Mouse (Mus musculus) spleen, postnatal 4 days (tissue): ENCODE results near the gene Glipr1.
A peak's percentile ranks its signal among the peaks of the same experiment; 100 is the strongest.
"Not testable (repeated sequence)": the region's sequence is repeated elsewhere in the genome, so short reads cannot be mapped to it uniquely, and the experiment has no call there.

Source experiments
- DNase-seq, 2 experiments: peaks; one replicate each; pipeline ENCODE4 v3.0.0; 2022; ENCODE audit warnings: low spot score in 2 of 2

The Glipr1 gene

DNA sequence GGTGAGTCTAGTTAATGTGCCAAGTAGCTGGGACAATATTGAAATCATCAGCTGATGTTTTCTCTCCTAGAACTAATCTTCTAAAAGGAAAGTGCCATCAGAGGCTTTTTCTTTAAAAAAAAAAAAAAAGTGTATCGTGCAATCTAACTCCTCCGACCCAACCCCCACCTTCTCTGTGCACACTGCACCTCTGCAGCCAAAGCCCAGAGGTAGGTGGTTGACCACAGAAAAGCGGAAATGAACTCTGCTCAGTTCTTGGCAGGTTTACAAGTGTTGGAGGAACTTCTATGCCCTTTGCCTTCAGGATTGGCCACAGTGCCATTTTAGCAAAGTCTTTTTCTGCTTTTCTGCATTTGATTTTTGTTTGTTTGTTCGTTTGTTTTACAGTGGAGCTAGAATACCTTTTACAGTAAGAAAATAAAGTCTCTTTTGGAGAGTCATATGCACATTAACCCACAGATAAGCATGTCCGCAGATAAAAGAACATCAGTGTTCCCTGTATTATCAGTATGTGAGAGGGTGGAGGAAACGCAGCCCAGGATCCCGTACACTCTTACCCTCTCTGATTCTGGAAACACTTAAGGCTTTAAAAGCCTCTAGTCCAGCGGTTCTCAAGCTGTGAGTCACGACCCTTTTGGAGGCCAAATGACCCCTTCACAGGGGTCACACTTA, at the start of gene Glipr1:
Gene Glipr1, minus strand, starts transcription at position 88 of the 672 bp plus-strand sequence.
- DNase-seq = peak; percentile 64 to 75

DNA sequence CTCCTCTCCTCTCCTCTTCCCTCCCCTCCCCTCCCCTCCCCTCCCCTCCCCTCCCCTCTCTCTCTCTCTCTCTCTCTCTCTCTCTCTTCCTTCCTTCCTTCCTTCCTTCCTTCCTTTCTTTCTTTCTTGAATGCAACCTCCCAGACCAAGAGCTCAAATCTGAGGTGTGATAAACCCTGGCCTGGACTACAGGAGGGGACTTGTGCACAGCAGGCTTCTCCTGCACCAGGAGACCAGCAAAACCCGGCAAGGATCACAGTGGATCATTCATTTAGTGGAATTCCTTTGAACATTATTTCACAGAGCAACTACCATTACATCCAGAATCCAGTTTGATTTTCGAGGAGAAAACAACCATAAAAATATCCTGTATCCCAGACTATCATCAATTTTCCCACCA, 49.5 kb upstream of the Glipr1 start:
- DNase-seq = not testable (repeated sequence)

DNA sequence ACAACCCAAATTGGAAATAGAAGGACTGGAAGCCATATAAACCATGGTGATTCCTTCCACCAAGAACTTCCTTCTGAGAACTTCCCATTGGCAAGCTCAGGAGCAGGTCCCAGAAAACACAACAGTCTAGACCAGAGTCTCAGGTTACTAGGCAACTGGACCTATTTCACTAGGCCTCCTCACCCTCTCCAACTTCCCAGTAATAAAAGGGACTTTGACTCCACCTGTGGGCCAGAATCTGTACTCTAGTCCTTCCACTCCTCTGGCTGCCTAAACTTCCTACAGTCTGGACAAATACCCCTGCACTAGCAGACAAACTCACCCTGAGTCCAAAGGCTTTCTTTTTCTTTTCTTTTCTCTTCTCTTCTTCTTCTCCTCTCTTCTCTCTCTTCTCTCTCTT, 48.8 kb upstream of the Glipr1 start:
- DNase-seq = no peak

DNA sequence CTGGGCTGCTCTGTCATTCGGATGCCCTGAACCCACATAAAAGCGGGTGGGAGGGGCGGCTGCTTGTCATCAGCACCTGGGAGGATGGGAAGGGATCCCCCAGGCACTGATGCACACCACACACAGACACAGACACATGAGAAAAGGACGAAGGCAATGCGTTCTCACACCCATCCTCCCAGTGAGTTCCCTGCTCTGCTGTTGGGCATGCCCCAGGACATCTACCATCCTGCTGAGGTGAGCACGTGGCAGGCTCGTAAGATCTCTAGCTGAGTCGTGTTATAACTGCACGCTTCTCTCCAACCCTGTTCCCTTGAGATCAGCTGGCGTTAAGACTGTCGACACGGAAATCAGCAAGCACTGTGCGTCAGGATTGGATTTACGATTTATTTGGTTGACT, 41.9 kb upstream of the Glipr1 start:
- not testable (repeated sequence) for DNase-seq

DNA sequence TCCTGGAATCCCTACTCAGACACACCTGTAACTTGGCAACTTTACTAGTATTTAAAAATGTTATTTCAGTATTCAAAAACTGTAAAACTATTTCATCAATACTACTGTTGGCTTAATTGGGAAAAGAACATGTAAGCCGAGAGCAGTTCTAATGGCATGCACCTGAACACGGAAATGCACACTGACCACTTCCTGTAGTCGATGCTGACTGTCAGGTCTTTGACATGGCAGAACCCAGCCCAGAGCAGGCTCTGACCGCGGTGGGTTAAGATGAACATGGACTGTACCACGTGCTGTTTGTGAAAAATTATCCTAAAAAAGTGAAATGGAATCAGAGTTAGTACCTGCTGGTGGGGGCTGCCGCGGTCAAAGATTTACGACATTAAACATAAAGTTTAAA, 41.1 kb upstream of the Glipr1 start:
- not testable (repeated sequence) for DNase-seq

DNA sequence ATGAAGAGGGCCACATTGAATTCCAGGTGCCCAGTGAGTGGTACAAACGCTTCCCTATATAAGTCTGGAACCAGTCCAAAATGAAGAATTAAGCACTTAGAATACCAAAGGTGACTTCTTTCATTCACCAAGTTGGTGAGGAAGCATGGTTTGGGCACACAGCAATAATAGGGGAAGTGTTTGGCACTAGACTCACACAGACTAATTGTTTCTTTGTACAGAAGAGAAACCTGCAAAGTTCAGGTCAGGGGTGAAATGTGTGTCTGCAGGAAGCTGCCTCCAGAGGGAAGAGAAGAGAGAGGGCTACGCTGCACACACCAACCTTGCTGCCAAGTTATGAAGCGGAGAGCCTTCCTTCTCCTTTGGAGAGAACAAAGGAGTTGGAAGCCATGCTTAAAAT, 26.3 kb upstream of the Glipr1 start:
- not testable (repeated sequence) for DNase-seq

DNA sequence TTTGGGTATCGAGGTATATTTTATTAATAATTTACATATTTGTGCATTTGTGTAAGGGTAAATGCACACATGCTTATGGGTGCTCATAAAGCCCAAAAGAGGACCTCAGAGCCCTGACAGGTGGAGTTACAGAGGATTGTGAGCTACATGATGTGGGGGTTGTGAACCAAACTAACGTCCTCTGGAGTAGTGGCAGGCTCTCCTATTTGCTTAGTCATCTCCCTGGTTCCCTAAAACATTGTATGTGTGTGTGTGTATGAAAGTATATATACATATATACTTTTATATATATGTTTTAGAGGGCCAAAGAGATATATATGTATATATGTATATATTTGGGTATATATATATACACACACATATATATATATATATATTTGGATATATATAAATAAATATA, 21.2 kb upstream of the Glipr1 start:
- DNase-seq = no peak

DNA sequence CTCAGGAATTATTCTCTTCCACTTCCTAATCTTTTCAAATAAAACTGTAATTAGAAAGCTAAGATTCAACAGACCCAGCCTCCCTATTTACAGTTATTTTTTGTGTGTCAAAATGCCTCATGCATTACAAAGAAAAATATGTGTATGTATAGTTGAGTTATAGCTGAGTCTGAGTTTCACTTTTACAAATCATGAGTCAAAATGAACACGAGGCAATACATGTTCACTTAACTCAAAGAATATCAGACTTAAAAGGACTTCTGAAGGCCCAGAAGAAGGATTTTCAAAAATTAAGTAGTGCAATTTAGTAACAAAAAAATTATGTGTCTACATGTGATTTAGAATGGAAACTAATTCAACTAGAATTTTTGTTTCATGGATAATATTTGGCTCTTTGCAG, 7.1 kb upstream of the Glipr1 start:
- not testable (repeated sequence) for DNase-seq

DNA sequence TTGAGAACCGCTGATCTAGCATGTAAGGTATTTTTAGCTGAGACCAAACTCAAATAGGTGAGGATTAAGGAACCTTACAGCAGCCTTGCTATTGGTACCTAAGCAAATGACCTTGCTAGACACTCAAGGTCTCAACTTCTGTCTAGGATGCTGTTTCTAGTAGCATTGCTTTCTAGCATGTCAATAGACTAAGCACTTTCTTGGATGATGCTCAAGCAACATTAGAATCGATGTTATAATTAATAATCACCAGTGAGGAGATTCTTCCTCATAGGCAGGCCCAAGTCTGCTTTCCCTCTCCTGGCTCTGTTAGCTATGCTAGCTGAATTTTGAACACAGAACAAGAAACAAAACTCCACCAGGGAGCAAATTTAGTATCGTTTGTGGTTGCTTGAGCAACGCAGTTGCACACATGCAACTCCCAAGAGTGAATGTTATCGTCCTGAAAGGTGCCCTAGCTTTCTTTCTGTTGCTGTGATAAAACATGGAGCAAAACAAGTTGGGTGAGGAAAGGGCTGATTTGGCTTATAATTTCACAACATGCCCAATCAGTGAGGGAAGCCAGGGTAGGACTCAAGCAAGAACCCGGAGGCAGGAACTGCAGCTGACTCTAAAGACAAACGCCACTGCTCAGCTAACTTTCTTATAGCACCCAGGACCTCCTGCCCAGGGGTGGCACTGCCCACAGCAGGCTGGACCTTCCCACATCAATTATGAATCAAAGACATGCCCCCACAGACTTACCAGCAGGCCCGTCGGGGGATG, 493 bp downstream of the Glipr1 start:
- DNase-seq = peak in 1 of 2 experiments; percentile 10

DNA sequence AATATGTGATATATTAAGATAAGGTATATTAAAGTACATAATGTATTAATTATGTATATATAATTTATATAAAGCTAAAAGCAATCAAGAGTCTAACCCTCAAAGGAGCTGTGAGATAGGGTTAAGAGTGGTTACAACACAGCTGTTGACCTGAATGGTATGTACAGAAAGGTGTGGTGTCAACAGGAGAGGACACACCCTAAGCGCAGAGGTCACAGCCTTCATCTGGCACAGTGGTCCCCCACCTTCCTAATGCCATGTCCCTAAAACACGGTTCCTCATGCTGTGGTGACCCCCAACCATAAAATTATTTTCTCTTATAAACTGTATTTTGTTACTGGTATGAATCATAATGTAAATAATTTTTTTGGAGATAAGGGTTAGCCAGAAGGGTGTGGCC, 1.1 kb downstream of the Glipr1 start:
- DNase-seq = peak in 1 of 2 experiments; percentile 7

DNA sequence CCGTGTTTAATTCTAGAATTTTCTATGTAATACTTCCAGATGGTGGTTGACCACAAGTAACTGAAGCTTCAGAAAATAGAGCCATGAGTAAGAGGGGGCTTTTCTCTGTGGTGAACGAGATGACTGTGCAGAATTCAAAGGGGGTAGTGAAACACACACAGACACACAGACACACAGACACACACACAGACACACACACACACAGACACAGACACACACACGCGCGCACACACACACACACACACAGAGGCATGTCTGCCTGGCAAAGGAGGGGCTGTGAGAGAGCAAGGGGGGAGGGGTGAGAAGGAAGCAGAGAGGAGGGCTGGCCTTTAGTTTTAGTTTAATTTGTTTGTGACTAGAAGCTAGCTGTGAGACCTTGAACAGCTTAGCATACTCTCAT, 1.9 kb downstream of the Glipr1 start:
- peak; percentile 12 to 57 for DNase-seq

DNA sequence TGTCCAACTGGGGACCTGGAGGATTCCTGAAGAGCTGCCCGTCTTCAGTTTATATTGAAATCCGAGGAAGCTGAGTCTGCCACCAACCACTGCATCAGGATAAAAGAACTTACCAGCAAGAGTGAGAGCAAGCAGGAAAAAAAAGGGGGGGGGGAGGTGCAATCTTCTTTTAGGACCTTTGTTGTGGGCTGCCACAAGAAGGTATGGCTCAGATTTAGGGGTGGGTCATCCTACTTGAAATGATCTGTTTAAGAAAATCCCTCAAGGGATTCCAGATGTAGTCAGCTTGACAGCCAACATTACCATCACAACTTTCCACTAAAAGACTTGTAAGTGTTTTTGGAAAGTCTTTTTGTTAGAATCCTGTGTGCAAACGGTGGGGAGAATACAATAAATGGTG, 2.7 kb downstream of the Glipr1 start:
- peak in 1 of 2 experiments; percentile 8 for DNase-seq

DNA sequence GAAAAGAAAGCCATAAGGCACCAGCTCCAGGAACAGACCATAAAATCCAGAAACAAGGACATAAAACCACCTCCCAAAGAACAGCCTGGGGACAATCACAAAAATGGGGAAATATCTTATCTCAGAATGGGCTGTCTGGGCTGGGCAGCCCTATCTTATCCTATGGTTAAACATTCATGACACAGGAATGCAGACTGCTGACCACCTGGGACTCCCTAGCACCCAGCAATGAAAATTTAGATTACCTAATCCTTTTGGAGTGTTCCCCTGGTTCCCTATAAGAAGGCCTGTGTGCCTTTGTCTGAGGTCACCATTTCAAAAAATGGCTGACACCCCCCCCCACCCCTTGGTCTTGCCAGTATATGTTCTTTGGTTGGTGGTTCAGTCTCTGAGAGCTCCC, 4.8 kb downstream of the Glipr1 start:
- peak in 1 of 2 experiments; percentile 40 for DNase-seq

DNA sequence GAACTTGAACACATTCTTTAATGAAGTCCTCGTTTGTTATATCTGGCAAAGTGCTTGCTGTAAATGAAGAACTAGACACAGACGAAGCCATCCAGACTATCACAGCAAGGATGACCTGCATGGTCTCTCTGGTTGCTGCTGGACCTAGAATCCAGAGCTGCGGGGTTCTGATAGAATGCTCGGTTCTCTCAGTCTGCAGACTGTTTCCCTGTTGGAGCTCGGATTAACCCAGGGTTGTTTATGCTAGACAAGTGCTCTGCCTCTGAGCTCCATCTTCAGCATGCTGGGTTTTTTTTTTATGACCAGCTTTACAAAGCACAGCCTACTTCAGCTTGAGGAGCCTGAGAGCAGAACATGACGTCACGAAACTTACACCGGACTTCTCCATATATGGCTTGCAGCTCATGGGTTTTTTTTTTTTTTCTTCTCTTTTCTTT, 5.5 kb downstream of the Glipr1 start:
- DNase-seq = peak in 1 of 2 experiments; percentile 60

DNA sequence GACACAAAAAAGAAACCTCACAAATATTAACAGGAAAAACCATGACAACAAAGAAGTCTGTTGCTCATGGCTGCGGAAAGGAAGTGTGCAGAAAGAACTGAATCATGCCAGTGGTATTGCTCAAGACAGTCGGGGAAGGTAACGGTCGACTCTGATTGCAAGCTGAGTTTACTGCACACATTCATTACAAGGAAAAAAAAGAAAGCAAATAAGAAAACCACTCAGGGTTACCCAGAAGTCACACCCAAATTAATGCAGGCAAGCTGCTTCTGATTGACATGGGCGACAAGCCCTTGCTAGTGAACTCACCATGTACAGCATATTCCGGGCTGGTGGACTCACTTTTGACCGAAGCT, 5.9 kb downstream of the Glipr1 start:
- no peak for DNase-seq

DNA sequence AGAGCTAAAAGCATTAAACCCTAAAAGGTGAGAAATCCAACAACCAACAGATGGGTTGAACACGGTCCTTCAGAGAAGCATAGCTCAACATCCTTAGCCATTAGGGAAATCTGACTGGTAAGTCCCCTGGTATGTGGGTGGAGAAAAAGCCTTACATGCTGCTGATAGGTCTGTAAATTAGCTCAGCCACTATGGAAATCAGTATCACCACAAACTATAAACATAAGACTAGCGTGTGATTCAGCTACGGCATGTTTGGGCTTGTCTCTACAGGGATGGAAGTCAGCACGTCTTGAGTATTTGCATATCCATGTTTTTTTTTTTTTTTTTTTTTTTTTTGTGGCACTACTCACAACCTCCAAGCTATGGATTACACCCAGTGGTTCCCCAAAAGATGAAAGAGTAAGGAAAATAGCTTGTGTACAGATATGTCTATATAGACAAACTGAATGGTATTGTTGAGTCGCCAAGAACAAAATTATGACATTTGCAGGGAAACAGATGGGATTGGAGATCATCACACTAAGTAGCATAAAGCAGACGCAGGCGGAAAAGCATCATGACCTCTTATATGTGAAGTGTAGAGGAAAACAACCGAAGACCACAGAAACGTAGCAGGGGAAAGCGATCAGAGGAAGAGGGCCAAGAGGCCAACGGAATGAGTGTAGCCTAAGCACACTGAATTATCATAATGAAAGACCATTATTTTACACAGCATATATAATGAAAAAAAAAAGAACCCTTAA, 6.5 kb downstream of the Glipr1 start:
- peak; percentile 3 to 29 for DNase-seq

DNA sequence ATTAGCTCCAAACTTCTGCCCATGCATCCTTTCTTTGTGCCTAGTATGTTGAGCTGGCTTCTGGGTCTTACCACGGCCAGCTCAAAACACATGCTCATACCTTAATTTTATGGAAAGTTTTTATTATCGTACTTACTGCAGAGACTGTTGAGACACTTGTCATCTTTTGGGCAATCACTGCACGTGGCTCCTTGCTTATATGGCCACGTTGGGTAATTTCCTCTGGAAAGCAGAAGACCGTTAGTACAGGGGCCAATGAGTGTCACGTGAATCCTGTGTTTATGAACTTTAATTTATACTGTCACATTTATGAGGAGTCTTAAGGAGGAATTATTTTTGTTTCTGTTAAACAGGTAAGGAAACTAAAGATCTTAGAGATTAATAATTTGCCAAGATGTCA, 16.0 kb downstream of the Glipr1 start:
- no peak for DNase-seq

DNA sequence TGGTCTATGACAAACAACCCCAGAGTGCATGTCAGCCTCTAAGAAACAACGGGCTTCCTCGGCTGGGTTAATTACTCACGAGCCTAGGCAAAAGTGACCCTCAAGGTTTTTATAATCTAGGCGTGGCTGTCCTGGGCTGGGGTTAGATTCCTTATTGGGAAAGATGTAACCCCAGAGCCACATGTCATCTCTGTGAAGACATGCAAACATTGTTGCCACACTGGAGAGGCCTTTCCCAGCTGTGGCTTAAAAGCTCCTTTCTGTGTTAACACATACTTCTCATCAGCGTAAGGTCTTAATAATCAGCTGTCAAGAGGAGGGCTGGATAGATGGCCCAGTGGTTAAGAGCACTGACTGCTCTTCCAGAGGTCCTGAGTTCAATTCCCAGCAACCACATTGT, 19.4 kb downstream of the Glipr1 start:
- no peak for DNase-seq

DNA sequence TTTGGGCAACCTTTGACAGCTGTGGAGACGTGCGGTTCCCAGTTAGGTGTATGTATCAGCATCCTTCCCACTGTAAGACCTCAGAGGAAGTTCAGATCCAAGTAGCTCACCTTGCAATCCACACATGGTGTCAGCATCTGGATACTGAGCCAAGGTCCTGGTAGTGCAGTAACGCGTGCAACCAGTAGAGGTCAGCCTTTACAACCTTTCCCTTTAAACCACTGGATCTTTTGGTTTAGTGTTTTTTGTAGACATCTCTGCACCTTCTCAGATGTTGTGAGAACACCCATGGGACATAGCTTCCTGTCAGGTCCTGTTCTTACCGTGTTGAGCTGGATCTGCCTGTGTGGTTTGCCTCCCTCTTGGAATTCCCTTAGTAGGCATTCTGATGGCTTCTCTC, 24.8 kb downstream of the Glipr1 start:
- DNase-seq = peak; percentile 55 to 76

DNA sequence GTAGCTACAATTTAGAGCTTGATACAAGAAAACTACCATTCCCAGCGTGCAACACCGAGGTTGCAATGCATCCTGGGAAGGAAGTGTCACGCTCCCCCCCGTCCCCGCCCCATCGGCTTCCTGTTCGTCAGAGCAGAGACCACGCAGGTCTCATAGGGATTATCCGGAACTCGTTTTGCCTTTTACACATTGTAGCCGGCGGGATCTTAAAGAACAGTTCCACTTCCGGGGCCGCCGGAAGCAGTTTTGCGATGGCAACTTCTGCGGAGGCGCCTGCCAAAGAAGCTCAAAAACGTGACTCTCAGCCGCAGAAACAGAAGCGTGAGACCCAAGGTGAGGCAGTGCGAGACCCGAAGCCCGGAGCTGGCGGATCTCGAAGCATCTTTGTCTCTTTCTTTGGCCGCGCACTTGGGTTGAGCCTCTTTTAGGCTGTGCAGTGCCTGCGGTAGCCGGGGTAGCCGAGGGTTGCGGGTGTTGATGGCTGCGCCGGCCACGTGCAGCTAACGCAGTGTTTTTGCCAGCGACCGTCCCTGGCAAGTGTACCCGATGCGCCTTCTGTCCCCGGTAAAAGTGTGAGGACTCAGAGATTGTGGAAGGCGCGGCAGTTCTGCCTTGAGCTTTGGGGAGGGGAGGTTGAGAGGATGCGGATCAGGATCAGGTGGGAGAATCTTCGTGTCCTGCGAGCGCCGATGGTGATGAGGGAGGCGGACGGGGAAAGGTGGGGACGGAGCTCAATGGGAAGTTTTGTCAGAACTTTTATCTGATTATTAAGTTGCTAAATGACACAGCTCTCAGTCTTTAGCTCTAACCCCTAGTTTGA, 29.7 kb downstream of the Glipr1 start, which contains the start of gene Krr1:
Gene Krr1, plus strand, starts transcription at position 123 of the 820 bp plus-strand sequence.
- peak; percentile 79 to 86 for DNase-seq

DNA sequence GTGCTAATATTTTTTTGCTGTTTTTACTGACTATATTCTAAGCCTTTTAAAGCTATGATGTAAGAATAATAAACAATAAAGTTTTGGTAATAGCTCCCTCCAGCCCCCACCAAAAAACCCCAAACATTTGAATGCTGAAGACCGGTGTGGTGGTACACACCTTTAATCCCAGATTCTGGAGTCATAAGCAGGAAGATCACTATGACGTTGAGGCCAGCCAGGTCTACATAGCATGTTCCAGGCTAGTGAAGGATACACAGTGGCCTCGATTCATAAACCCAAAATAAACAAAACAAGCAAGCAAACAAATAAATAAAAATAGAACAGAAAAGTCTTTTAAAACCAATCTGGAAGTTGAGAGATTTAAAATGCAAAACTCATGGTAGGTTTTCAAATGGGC, 30.5 kb downstream of the Glipr1 start:
- no peak for DNase-seq

DNA sequence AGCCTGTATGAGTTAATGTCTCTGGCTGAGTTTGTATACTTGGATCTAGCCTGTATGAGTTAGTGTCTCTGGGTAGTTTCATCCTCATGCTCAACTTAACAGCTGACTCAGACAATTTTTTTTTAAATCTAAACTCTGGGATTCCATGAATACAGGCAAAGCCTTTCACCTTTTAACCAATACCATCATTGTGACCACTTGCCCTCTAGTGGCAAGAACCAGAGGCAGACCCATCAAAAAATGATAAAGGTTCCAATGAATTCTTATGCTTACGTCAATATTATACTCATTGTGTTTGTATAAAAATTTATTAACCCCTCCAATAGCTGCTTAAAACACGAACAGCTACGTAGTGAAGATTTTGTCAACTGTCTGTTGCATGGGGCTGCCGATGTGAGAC, 36.0 kb downstream of the Glipr1 start:
- no peak for DNase-seq
